Mouse (Mus musculus) kidney, adult 2 months (tissue): ENCODE results near the gene Csgalnact2.

Source experiments
- CTCF ChIP-seq: fragments of 200-500 bp; conservative IDR thresholded peaks from 2 replicates; pipeline ENCODE4 v1.5.1; 2011; ENCODE audit warnings: low read depth, mild to moderate bottlenecking, control low read depth, low read length, moderate library complexity, mixed read lengths; ENCODE audit not compliant: insufficient read depth, insufficient read length
- POLR2A ChIP-seq: fragments of 200-500 bp; IDR thresholded peaks from one replicate; pipeline ENCODE4 v1.6.1; 2011; ENCODE audit warnings: low read depth, low read length, control low read depth

- TF ChIP-seq POLR2A (no peak), CTCF (no peak)
These were observed 64.8 kb downstream of the Csgalnact2 start for GRCm38 (mm10) chr6:118074151-118074550.
